Mouse (Mus musculus): Measurements from ENCODE around the gene Myo1f. TPM values are rescaled to one million over a fixed set of nuclear protein-coding genes. Genes with fewer than 3 reads are reported as not detected.

The Myo1f gene
- total and polyA plus RNA-seq, 3 experiments, result 0.08 to 0.40 TPM; not detected in 1

- Histone ChIP-seq H3K4me1 (ENCODE audit: control insufficient read depth in 1 of 2, insufficient read depth in 2 of 2, low read length in 2 of 2) (no peaks in the 10 kb centered on the region), H3K27me3 (ENCODE audit: control insufficient read depth in 1 of 2, insufficient read depth in 2 of 2, low read length in 2 of 2) (peaks cover 4 to 7% of the 10 kb centered on the region in 2 experiments; a peak in 3 of 4 replicates), H3K36me3 (ENCODE audit: control insufficient read depth in 1 of 2, insufficient read depth in 2 of 2, low read length in 2 of 2) (no peaks in the 10 kb centered on the region), H3K9me3 (replicated peaks; ENCODE audit: insufficient read depth, low read length) (no peaks in the 10 kb centered on the region), H3K9ac (ENCODE audit: control insufficient read depth, low read depth, low read length, poor library complexity, severe bottlenecking) (no peak overlapping the region), H3K4me3 (ENCODE audit: control insufficient read depth in 1 of 2, insufficient read depth in 1 of 2, low read depth in 2 of 2, low read length in 2 of 2) (no peak overlapping the region), H3K27ac (ENCODE audit: control insufficient read depth, low read depth, low read length) (no peak overlapping the region), H3K79me2 (ENCODE audit: control insufficient read depth, insufficient read depth, low read length, poor library complexity) (no peaks in the 10 kb centered on the region)
- no peak for DNase-seq (ENCODE audit: low read depth, low spot score)
- no peak for TF ChIP-seq E2F4 (IDR thresholded peaks at IDR 0.05; ENCODE audit: borderline replicate concordance, low read depth, low read length)
- no peak for TF ChIP-seq SMC3 (IDR thresholded peaks at IDR 0.05; ENCODE audit: low read depth, low read length)
- no peak for TF ChIP-seq MAZ (IDR thresholded peaks at IDR 0.05; ENCODE audit: low read depth, low read length)
- no peak for TF ChIP-seq CHD2 (IDR thresholded peaks at IDR 0.05; ENCODE audit: low read length)
- no peak for TF ChIP-seq GATA1 (IDR thresholded peaks at IDR 0.05; ENCODE audit: low read depth, low read length)
- no peak for TF ChIP-seq NELFE (IDR thresholded peaks at IDR 0.05; ENCODE audit: low read depth, low read length)
- no peak for TF ChIP-seq SIN3A (IDR thresholded peaks at IDR 0.05; ENCODE audit: low read length)
- TF ChIP-seq ZKSCAN1 (IDR thresholded peaks at IDR 0.05; ENCODE audit: low read depth, low read length), result no peak
- no peak for TF ChIP-seq ZNF384 (IDR thresholded peaks at IDR 0.05; ENCODE audit: low read depth, low read length)
- TF ChIP-seq RCOR1 (IDR thresholded peaks at IDR 0.05; ENCODE audit: low read depth, low read length), result no peak
- no peak for TF ChIP-seq POLR2A (IDR thresholded peaks at IDR 0.05; ENCODE audit: control insufficient read depth in 1 of 2, insufficient read depth in 1 of 2, low read depth in 1 of 2, low read length in 2 of 2, poor library complexity in 1 of 2)
- TF ChIP-seq ETS1 (IDR thresholded peaks at IDR 0.05; ENCODE audit: low read depth, low read length), result no peak
Measured at GRCm38 (mm10) chr17:33510172-33510571, 45.3 kb upstream of the Myo1f start.

- H3K4me3 ChIP-seq (ENCODE audit: control insufficient read depth in 1 of 2, insufficient read depth in 1 of 2, low read depth in 2 of 2, low read length in 2 of 2), result no peak overlapping the region
- no peak for TF ChIP-seq ZKSCAN1 (IDR thresholded peaks at IDR 0.05; ENCODE audit: low read depth, low read length)
- TF ChIP-seq UBTF (IDR thresholded peaks at IDR 0.05; ENCODE audit: borderline replicate concordance, insufficient read depth, low read depth, low read length), result no peak
- no peak for TF ChIP-seq E2F4 (IDR thresholded peaks at IDR 0.05; ENCODE audit: borderline replicate concordance, low read depth, low read length)
- H3K9ac ChIP-seq (ENCODE audit: control insufficient read depth, low read depth, low read length, poor library complexity, severe bottlenecking), result no peak overlapping the region
- no peaks in the 10 kb centered on the region for H3K36me3 ChIP-seq (ENCODE audit: control insufficient read depth in 1 of 2, insufficient read depth in 2 of 2, low read length in 2 of 2)
- DNase-seq (ENCODE audit: low read depth, low spot score), result no peak
- H3K27ac ChIP-seq (ENCODE audit: control insufficient read depth, low read depth, low read length), result no peak overlapping the region
- no peaks in the 10 kb centered on the region for H3K4me1 ChIP-seq (ENCODE audit: control insufficient read depth in 1 of 2, insufficient read depth in 2 of 2, low read length in 2 of 2)
- peaks cover 2 to 7% of the 10 kb centered on the region in 2 experiments for H3K27me3 ChIP-seq (ENCODE audit: control insufficient read depth in 1 of 2, insufficient read depth in 2 of 2, low read length in 2 of 2)
- no peaks in the 10 kb centered on the region for H3K9me3 ChIP-seq (replicated peaks; ENCODE audit: insufficient read depth, low read length)
- no peaks in the 10 kb centered on the region for H3K79me2 ChIP-seq (ENCODE audit: control insufficient read depth, insufficient read depth, low read length, poor library complexity)
Measured at GRCm38 (mm10) chr17:33512441-33513415, 42.8 kb upstream of the Myo1f start.

GRCm38 (mm10) chr17:33513874-33514273 is 41.6 kb upstream of the Myo1f start:
- Histone ChIP-seq H3K4me1 (ENCODE audit: control insufficient read depth in 1 of 2, insufficient read depth in 2 of 2, low read length in 2 of 2) (no peaks in the 10 kb centered on the region), H3K27ac (ENCODE audit: control insufficient read depth, low read depth, low read length) (no peak overlapping the region), H3K79me2 (ENCODE audit: control insufficient read depth, insufficient read depth, low read length, poor library complexity) (no peaks in the 10 kb centered on the region), H3K4me3 (ENCODE audit: control insufficient read depth in 1 of 2, insufficient read depth in 1 of 2, low read depth in 2 of 2, low read length in 2 of 2) (no peak overlapping the region), H3K9ac (ENCODE audit: control insufficient read depth, low read depth, low read length, poor library complexity, severe bottlenecking) (no peak overlapping the region), H3K36me3 (ENCODE audit: control insufficient read depth in 1 of 2, insufficient read depth in 2 of 2, low read length in 2 of 2) (no peaks in the 10 kb centered on the region), H3K27me3 (ENCODE audit: control insufficient read depth in 1 of 2, insufficient read depth in 2 of 2, low read length in 2 of 2) (peaks cover 2 to 12% of the 10 kb centered on the region in 2 experiments), H3K9me3 (replicated peaks; ENCODE audit: insufficient read depth, low read length) (no peaks in the 10 kb centered on the region)
- peak; percentile 75 for TF ChIP-seq SMC3 (IDR thresholded peaks at IDR 0.05; ENCODE audit: low read depth, low read length)
- peak; percentile 37 to 71 (median 57) for TF ChIP-seq CTCF (IDR thresholded peaks at IDR 0.05 in 2 of 3, conservative IDR thresholded peaks at IDR 0.05 in 1 of 3; ENCODE audit: control insufficient read depth in 1 of 3, insufficient read depth in 1 of 3, low read depth in 2 of 3, low read length in 3 of 3, poor library complexity in 1 of 3, severe bottlenecking in 1 of 3)
- TF ChIP-seq MYC (IDR thresholded peaks at IDR 0.05; ENCODE audit: low read depth, low read length), result 0 out of 2 replicates have a peak, but pooled peaks have one; percentile 38
- peak; percentile 74 for TF ChIP-seq RAD21 (IDR thresholded peaks at IDR 0.05; ENCODE audit: low read depth, low read length)
- TF ChIP-seq ZC3H11A (IDR thresholded peaks at IDR 0.05; ENCODE audit: low read depth, low read length), result peak; percentile 55
- TF ChIP-seq POLR2AphosphoS2 (IDR thresholded peaks at IDR 0.05; ENCODE audit: low read length), result no peak
- no peak for TF ChIP-seq POLR2A (IDR thresholded peaks at IDR 0.05; ENCODE audit: control insufficient read depth in 1 of 2, insufficient read depth in 1 of 2, low read depth in 1 of 2, low read length in 2 of 2, poor library complexity in 1 of 2)
- peak; percentile 60 for DNase-seq (ENCODE audit: low read depth, low spot score)

Data from MEL (cell line).